8 mouse cellular contexts compared by ENCODE assay signal in genomic region chr10:120811796-120812443, GRCm38 (mm10).
DNase-seq lines count a peak whose midpoint lies in the region; ATAC-seq and TF ChIP-seq lines count a peak whose summit lies in the region.

No protein-coding gene starts in this region.

- peak overlapping the region; percentile 57 for H3K27ac ChIP-seq in heart, postnatal 0 days (ENCODE audit: low read depth)
- peak overlapping the region; percentile 42 for H3K27ac ChIP-seq in MEL (ENCODE audit: control insufficient read depth, low read depth, low read length)
- peak overlapping the region; percentile 83 for H3K27ac ChIP-seq in forebrain, embryonic 10.5 days
- H3K27ac ChIP-seq in limb, embryonic 15.5 days: 0 out of 2 replicates have a peak overlapping the region, but pooled peaks have one; percentile 18

- no peak for TF ChIP-seq POLR2A in MEL (IDR thresholded peaks at IDR 0.05; ENCODE audit: control insufficient read depth in 1 of 2, insufficient read depth in 1 of 2, low read depth in 1 of 2, low read length in 2 of 2, poor library complexity in 1 of 2)

- no peaks in the 10 kb centered on the region for H3K27me3 ChIP-seq in heart, postnatal 0 days (ENCODE audit: control insufficient read depth, insufficient read depth, low read length)
- H3K27me3 ChIP-seq in MEL (ENCODE audit: control insufficient read depth in 1 of 2, insufficient read depth in 2 of 2, low read length in 2 of 2): no peaks in the 10 kb centered on the region
- no peaks in the 10 kb centered on the region for H3K27me3 ChIP-seq in forebrain, embryonic 10.5 days (ENCODE audit: poor library complexity, severe bottlenecking)
- no peaks in the 10 kb centered on the region for H3K27me3 ChIP-seq in limb, embryonic 15.5 days

- peak overlapping the region; percentile 24 for H3K9ac ChIP-seq in heart, postnatal 0 days (replicated peaks; ENCODE audit: low read depth, low read length)
- H3K9ac ChIP-seq in MEL (ENCODE audit: control insufficient read depth, low read depth, low read length, poor library complexity, severe bottlenecking): peak overlapping the region; percentile 46
- H3K9ac ChIP-seq in limb, embryonic 15.5 days: no peak overlapping the region

- peak overlapping the region; percentile 53 for H3K4me2 ChIP-seq in heart, postnatal 0 days (ENCODE audit: low read depth, low read length)
- peak overlapping the region; percentile 26 for H3K4me2 ChIP-seq in limb, embryonic 15.5 days

- H3K4me3 ChIP-seq in heart, postnatal 0 days (ENCODE audit: low read depth, low read length): peak overlapping the region; percentile 29
- H3K4me3 ChIP-seq in MEL (ENCODE audit: control insufficient read depth in 1 of 2, insufficient read depth in 1 of 2, low read depth in 2 of 2, low read length in 2 of 2): peak overlapping the region in 1 of 2 experiments; percentile 49; a peak in 2 of 4 replicates
- H3K4me3 ChIP-seq in forebrain, embryonic 10.5 days: no peak overlapping the region
- no peak overlapping the region for H3K4me3 ChIP-seq in limb, embryonic 15.5 days

- no peak for TF ChIP-seq CTCF in heart, postnatal 0 days (IDR thresholded peaks at IDR 0.05; ENCODE audit: low read depth)
- TF ChIP-seq CTCF in MEL (IDR thresholded peaks at IDR 0.05 in 2 of 3, conservative IDR thresholded peaks at IDR 0.05 in 1 of 3; ENCODE audit: control insufficient read depth in 1 of 3, insufficient read depth in 1 of 3, low read depth in 2 of 3, low read length in 3 of 3, poor library complexity in 1 of 3, severe bottlenecking in 1 of 3): no peak

- no peak for DNase-seq in heart, postnatal 0 days (ENCODE audit: low spot score)
- no peak for DNase-seq in heart, postnatal 25 days (ENCODE audit: low spot score)
- peak; percentile 72 for DNase-seq in MEL (ENCODE audit: low read depth, low spot score)
- no peak for DNase-seq in forebrain, embryonic 10.5 days (ENCODE audit: extremely low spot score, low spot score)
- no peak for DNase-seq in layer of hippocampus, adult 8-10 months (ENCODE audit: low spot score in 2 of 2)
- no peak for DNase-seq in right cerebral cortex, postnatal 36 days (ENCODE audit: low spot score in 2 of 2)
- DNase-seq in left cerebral cortex, postnatal 4 days: no peak

- no peak for TF ChIP-seq EP300 in heart, postnatal 0 days (IDR thresholded peaks at IDR 0.05; ENCODE audit: low read depth)
- TF ChIP-seq EP300 in MEL (IDR thresholded peaks at IDR 0.05; ENCODE audit: low read depth in 1 of 2, low read length in 2 of 2): peak; percentile 93 to 96

- peaks cover 22% of the 10 kb centered on the region for H3K4me1 ChIP-seq in heart, postnatal 0 days (ENCODE audit: control insufficient read depth, insufficient read depth)
- H3K4me1 ChIP-seq in MEL (ENCODE audit: control insufficient read depth in 1 of 2, insufficient read depth in 2 of 2, low read length in 2 of 2): peaks cover 8 to 27% of the 10 kb centered on the region in 2 experiments
- peaks cover 59% of the 10 kb centered on the region for H3K4me1 ChIP-seq in forebrain, embryonic 10.5 days
- peaks cover 28% of the 10 kb centered on the region for H3K4me1 ChIP-seq in limb, embryonic 15.5 days

- peak; percentile 57; the same call in 1 of the 2 replicates for ATAC-seq in heart, postnatal 0 days (ENCODE audit: insufficient read depth, low read depth)
- ATAC-seq in limb, embryonic 15.5 days (ENCODE audit: insufficient number of reproducible peaks, low FRiP score, low TSS enrichment, low read depth): no peak

- intact Hi-C loops in heart, postnatal 25 days (cut with DNase I): no loop called here
- intact Hi-C loops in left cerebral cortex, postnatal 4 days (cut with DNase I): no loop called here

- H3K79me2 ChIP-seq in MEL (ENCODE audit: control insufficient read depth, insufficient read depth, low read length, poor library complexity): no peaks in the 10 kb centered on the region

- H3K9me3 ChIP-seq in heart, postnatal 0 days (replicated peaks; ENCODE audit: control insufficient read depth, low read length): no peaks in the 10 kb centered on the region
- no peaks in the 10 kb centered on the region for H3K9me3 ChIP-seq in MEL (replicated peaks; ENCODE audit: insufficient read depth, low read length)
- H3K9me3 ChIP-seq in forebrain, embryonic 10.5 days: no peaks in the 10 kb centered on the region
- no peaks in the 10 kb centered on the region for H3K9me3 ChIP-seq in limb, embryonic 15.5 days

- H3K36me3 ChIP-seq in heart, postnatal 0 days (replicated peaks; ENCODE audit: control insufficient read depth, insufficient read depth, low read length): peaks cover 20% of the 10 kb centered on the region; the same call in 1 of the 2 replicates
- H3K36me3 ChIP-seq in MEL (ENCODE audit: control insufficient read depth in 1 of 2, insufficient read depth in 2 of 2, low read length in 2 of 2): peaks cover 0 to 30% of the 10 kb centered on the region in 2 experiments; a peak in 2 of 4 replicates
- peaks cover 4% of the 10 kb centered on the region; the same call in 1 of the 2 replicates for H3K36me3 ChIP-seq in forebrain, embryonic 10.5 days (replicated peaks)
- H3K36me3 ChIP-seq in limb, embryonic 15.5 days: no peaks in the 10 kb centered on the region

- no peak for TF ChIP-seq RAD21 in MEL (IDR thresholded peaks at IDR 0.05; ENCODE audit: low read depth, low read length)

- 26% methylated on average over 24 of the region's 24 CpGs for WGBS in heart, postnatal 0 days
- 72% methylated on average over 24 of the region's 24 CpGs for WGBS in forebrain, embryonic 10.5 days
- WGBS in limb, embryonic 15.5 days: 45% methylated on average over 24 of the region's 24 CpGs

TF ChIP-seq in MEL, 35 proteins besides CTCF, POLR2A, EP300 and RAD21:
- no peak for TF ChIP-seq MAFK (IDR thresholded peaks at IDR 0.05; ENCODE audit: borderline replicate concordance, low read depth, low read length)
- TF ChIP-seq SMC3 (IDR thresholded peaks at IDR 0.05; ENCODE audit: low read depth, low read length): no peak
- TF ChIP-seq CHD2 (IDR thresholded peaks at IDR 0.05; ENCODE audit: low read length): no peak
- peak; percentile 68 for TF ChIP-seq SIN3A (IDR thresholded peaks at IDR 0.05; ENCODE audit: low read length)
- no peak for TF ChIP-seq USF2 (IDR thresholded peaks at IDR 0.05; ENCODE audit: borderline replicate concordance in 1 of 2, insufficient read depth in 1 of 2, low read depth in 1 of 2, low read length in 2 of 2)
- TF ChIP-seq TBP (IDR thresholded peaks at IDR 0.05; ENCODE audit: low read depth, low read length): no peak
- no peak for TF ChIP-seq NRF1 (IDR thresholded peaks at IDR 0.05; ENCODE audit: insufficient read depth, low read depth, low read length, poor library complexity, severe bottlenecking)
- no peak for TF ChIP-seq ZC3H11A (IDR thresholded peaks at IDR 0.05; ENCODE audit: low read depth, low read length)
- peak; percentile 66; the same call in 1 of the 2 replicates for TF ChIP-seq ETS1 (IDR thresholded peaks at IDR 0.05; ENCODE audit: low read depth, low read length)
- peak; percentile 87 for TF ChIP-seq GATA1 (IDR thresholded peaks at IDR 0.05; ENCODE audit: low read depth, low read length)
- no peak for TF ChIP-seq UBTF (IDR thresholded peaks at IDR 0.05; ENCODE audit: borderline replicate concordance, insufficient read depth, low read depth, low read length)
- TF ChIP-seq TCF12 (IDR thresholded peaks at IDR 0.05; ENCODE audit: low read depth, low read length): peak; percentile 76
- TF ChIP-seq MXI1 (IDR thresholded peaks at IDR 0.05; ENCODE audit: low read depth, low read length): peak; percentile 45; the same call in 1 of the 2 replicates
- TF ChIP-seq ZMIZ1 (IDR thresholded peaks at IDR 0.05; ENCODE audit: low read depth, low read length): no peak
- TF ChIP-seq USF1 (IDR thresholded peaks at IDR 0.05; ENCODE audit: low read depth, low read length): no peak
- no peak for TF ChIP-seq NELFE (IDR thresholded peaks at IDR 0.05; ENCODE audit: low read depth, low read length)
- peak; percentile 81 for TF ChIP-seq MAX (IDR thresholded peaks at IDR 0.05; ENCODE audit: low read length)
- peak; percentile 80 for TF ChIP-seq MYB (IDR thresholded peaks at IDR 0.05; ENCODE audit: low read depth, low read length)
- no peak for TF ChIP-seq POLR2AphosphoS5 (IDR thresholded peaks at IDR 0.05; ENCODE audit: borderline replicate concordance, low read depth, low read length)
- TF ChIP-seq E2F4 (IDR thresholded peaks at IDR 0.05; ENCODE audit: borderline replicate concordance, low read depth, low read length): peak; percentile 44; the same call in 1 of the 2 replicates
- no peak for TF ChIP-seq HCFC1 (IDR thresholded peaks at IDR 0.05; ENCODE audit: low read depth, low read length)
- TF ChIP-seq POLR2AphosphoS2 (IDR thresholded peaks at IDR 0.05; ENCODE audit: low read length): no peak
- 0 out of 2 replicates have a peak, but pooled peaks have one; percentile 67 for TF ChIP-seq MYC (IDR thresholded peaks at IDR 0.05; ENCODE audit: low read depth, low read length)
- TF ChIP-seq BHLHE40 (IDR thresholded peaks at IDR 0.05; ENCODE audit: borderline replicate concordance, low read depth, low read length): peak; percentile 54; the same call in 1 of the 2 replicates
- no peak for TF ChIP-seq ZNF384 (IDR thresholded peaks at IDR 0.05; ENCODE audit: low read depth, low read length)
- TF ChIP-seq RCOR1 (IDR thresholded peaks at IDR 0.05; ENCODE audit: low read depth, low read length): peak; percentile 99
- TF ChIP-seq ELF1 (IDR thresholded peaks at IDR 0.05; ENCODE audit: low read depth, low read length): no peak
- no peak for TF ChIP-seq CHD1 (IDR thresholded peaks at IDR 0.05; ENCODE audit: low read depth, low read length)
- no peak for TF ChIP-seq MEF2A (IDR thresholded peaks at IDR 0.05; ENCODE audit: extremely low read depth, insufficient replicate concordance, low read depth, low read length, poor library complexity, severe bottlenecking)
- TF ChIP-seq JUND (IDR thresholded peaks at IDR 0.05; ENCODE audit: low read depth, low read length): no peak
- TF ChIP-seq ZKSCAN1 (IDR thresholded peaks at IDR 0.05; ENCODE audit: low read depth, low read length): no peak
- no peak for TF ChIP-seq KAT2A (conservative IDR thresholded peaks at IDR 0.05; ENCODE audit: low read depth, low read length)
- TF ChIP-seq TAL1 (IDR thresholded peaks at IDR 0.05; ENCODE audit: low read length): no peak
TF ChIP-seq in MEL: peak in this region for 11.

Comparison
In these comparisons a context has a peak if more than half of its experiments do, and no peak if none do; other contexts are left out.
1. H3K27ac ChIP-seq: peak in every context shown above with its lines; median percentile 83 in forebrain, embryonic 10.5 days; 57 in heart, postnatal 0 days; 42 in MEL; 18 in limb, embryonic 15.5 days.